Mouse (Mus musculus) gastrocnemius, postnatal 25 days (tissue): ENCODE data around the gene Smyd3. TPM values are rescaled to one million over a fixed set of nuclear protein-coding genes. Genes with fewer than 3 reads are reported as not detected.

Experiments
- DNase-seq: peaks from one replicate; pipeline ENCODE4 v3.0.0; 2022
- total RNA-seq, 2 experiments: library from RNA; stranded (reverse); gene quantifications; 1 replicate in 1 of 2; 2 replicates in 1 of 2; pipeline ENCODE4 v1.2.3; 2021

Gene Smyd3
- total RNA-seq, 2 experiments from 2014 or later = 4.1 to 4.6 TPM

GRCm38 (mm10) chr1:179061053-179061452, 456.8 kb downstream of the Smyd3 start:
- no peak for DNase-seq

- no peak for DNase-seq
Measured at GRCm38 (mm10) chr1:179060113-179060955, 457.5 kb downstream of the Smyd3 start.

- DNase-seq = no peak
Measured at GRCm38 (mm10) chr1:179059286-179060112, 458.3 kb downstream of the Smyd3 start.

- DNase-seq = no peak
Measured at GRCm38 (mm10) chr1:179058675-179059074, 459.2 kb downstream of the Smyd3 start.

- no peak for DNase-seq
Measured at GRCm38 (mm10) chr1:179055760-179056159, 462.1 kb downstream of the Smyd3 start.

GRCm38 (mm10) chr1:179054385-179055116, 463.3 kb downstream of the Smyd3 start:
- DNase-seq = no peak

- DNase-seq = no peak
Measured at GRCm38 (mm10) chr1:179052545-179053180, 465.2 kb downstream of the Smyd3 start.

- DNase-seq = no peak
Measured at GRCm38 (mm10) chr1:179047931-179048596, 469.8 kb downstream of the Smyd3 start.

- DNase-seq = no peak
Measured at GRCm38 (mm10) chr1:179045856-179046714, 471.8 kb downstream of the Smyd3 start.

- DNase-seq = no peak
Measured at GRCm38 (mm10) chr1:179044165-179044564, 473.7 kb downstream of the Smyd3 start.

- no peak for DNase-seq
Measured at GRCm38 (mm10) chr1:179043644-179044043, 474.2 kb downstream of the Smyd3 start.

GRCm38 (mm10) chr1:179041905-179042337, 475.9 kb downstream of the Smyd3 start:
- no peak for DNase-seq

GRCm38 (mm10) chr1:179041231-179041904, 476.5 kb downstream of the Smyd3 start:
- no peak for DNase-seq

- no peak for DNase-seq
Measured at GRCm38 (mm10) chr1:179038801-179039200, 479.0 kb downstream of the Smyd3 start.

- no peak for DNase-seq
Measured at GRCm38 (mm10) chr1:179032947-179033346, 484.9 kb downstream of the Smyd3 start.

- no peak for DNase-seq
Measured at GRCm38 (mm10) chr1:179031581-179031980, 486.3 kb downstream of the Smyd3 start.

- no peak for DNase-seq
Measured at GRCm38 (mm10) chr1:179026614-179027013, 491.2 kb downstream of the Smyd3 start.

- DNase-seq = no peak
Measured at GRCm38 (mm10) chr1:179025169-179025568, 492.7 kb downstream of the Smyd3 start.

- DNase-seq = no peak
Measured at GRCm38 (mm10) chr1:179023486-179023885, 494.4 kb downstream of the Smyd3 start.

- no peak for DNase-seq
Measured at GRCm38 (mm10) chr1:179017428-179017827, 500.4 kb downstream of the Smyd3 start.
